Mouse (Mus musculus): ENCODE results near the gene Rbm5.

The Rbm5 gene

DNA sequence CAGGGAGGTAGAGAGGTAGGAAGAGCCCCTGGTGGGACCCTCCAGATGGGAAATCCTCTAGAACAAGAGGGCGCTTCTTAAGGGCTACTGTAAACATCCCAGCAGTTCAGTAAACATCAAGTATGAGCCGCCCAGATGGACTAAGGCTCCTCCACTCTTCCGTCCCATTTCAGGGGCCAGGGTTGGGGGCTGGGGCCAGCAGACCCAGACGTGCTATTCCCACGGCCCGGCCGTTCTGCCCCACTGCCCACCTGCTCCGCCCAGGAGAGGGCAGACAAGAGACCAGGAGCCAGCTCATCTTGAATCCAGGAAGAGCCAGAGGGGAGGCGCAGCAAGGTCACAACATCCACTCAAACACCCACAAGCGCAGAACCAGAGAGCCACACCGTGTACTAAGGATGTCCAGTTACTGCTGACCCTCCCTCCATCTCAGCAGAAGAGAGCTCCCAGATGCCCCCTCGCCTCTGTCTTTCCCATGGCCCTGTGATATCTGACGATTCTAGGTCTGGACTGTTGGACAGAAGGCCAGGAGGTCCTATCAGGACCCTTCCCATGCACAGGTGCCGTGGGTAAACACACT lies 72.1 kb downstream of the Rbm5 start:
- DNase-seq, result no peak

DNA sequence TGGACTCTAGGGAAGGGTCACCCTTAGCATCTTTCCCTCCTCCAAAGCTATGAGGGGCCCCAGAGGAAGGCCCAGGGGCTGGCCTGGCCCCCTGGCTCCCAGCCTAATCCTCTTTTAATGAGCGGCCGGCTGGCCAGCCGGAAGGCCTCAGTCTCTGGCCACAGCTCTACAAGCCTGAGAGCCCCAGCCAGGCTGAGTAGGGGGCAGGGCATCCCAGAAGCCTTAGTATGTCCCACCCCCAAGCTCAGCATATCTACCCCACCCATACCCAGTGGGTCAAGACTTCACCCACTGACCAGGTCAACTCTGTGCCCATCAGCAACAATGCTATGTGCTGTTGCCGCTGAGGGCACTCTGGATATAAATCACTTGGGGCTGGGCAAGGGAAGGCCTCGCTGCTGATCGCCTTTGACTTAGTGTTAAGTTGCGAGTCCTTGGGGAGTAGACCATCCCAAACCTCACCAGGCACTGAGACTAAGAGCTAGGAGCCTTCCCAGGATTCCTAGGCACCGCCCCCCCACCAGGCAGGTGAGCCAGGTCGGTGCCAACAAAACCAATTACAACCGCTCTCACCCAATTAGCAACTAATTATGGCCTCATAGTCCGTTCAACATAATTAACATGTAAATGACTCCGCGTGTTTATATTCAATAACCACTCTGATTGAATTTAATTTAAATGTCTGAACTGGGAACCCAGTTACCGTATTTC lies 72.8 kb downstream of the Rbm5 start:
- no peak for DNase-seq

DNA sequence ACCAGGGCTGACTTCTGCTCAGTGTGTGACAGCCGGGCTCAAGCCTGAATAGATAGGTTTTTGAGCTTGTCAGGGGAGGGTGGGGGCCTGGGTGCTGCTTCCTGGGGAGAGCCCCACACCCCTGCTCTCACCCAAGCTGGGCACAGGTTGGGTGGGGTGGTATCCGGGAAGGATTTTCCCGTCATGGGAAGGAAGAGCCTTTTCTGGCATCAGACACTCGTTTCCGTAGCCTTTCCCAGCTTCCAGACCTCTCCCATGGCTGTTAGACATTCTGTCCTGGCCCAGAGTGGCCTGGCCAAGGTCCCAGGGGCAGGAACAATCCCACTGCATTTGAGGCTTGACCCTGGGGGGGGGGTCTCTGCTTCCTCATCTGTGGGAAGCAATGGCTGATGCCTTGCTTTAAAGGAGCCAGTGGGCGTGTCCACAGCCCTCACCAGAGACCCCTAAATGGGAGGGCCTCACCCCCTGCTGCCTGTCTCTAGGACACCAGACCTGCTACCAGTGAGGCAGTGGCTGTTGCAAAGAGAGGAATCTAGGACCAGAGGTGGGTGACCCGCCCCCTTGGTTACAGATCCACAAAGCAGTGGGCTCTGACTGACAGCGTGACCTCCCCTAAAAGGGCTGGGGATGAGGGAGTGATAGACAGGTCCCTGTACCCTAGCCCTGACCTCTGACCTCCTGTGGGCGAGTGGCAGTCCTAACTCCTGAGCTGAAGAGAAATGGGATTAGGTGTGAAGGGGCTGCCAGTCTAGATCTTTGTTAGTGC lies 73.8 kb downstream of the Rbm5 start:
- no peak for DNase-seq

DNA sequence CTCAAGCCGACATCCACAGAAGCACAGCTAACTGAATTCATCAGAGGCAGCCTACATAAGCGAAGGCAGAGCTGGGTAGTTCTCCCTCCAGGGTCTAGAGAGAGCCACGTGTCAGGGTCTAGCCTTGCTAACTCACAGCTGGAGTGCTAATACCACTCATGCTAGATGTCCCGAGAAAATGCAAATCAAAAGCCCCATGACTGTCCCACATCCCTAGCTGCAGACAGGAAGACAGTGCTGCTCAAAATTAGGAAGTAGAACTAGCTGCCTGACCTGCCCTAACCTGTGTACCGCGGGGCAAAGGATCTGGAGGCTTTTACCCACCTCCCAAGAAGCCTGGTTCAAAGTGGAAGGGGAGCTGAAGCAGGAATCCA lies 74.7 kb downstream of the Rbm5 start:
- no peak for DNase-seq

DNA sequence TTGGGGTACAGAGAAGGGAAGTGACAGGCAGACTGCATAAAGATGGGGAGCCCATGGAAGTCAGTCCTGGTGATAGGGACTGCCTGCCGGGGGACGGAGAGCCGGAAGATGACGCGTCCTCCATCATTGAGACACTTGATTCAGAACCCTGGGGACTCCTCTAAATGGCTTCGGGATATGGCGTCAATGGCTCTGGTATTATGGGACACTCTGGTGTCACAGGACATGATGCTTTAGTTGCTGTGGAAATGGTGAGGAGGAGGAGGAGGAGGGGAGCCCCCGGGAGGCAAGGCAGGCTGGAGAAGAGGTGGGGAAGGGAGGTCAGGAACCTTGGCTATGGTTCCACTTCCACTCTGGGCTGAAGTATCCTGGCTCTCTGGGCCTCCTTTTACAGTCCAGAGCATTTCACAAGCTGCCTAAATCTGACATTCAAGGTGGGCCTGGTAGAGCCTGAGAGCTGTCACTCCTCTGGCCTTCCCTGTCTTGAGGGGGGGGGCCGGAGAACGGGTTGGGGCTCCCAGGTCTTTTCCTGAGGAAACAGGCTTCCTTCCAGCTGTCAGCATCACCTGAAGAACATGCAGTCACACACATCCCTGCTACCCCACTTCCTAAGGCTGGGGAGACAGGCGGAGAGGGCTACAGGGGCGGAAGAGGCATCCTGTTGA lies 75.2 kb downstream of the Rbm5 start:
- no peak for DNase-seq

DNA sequence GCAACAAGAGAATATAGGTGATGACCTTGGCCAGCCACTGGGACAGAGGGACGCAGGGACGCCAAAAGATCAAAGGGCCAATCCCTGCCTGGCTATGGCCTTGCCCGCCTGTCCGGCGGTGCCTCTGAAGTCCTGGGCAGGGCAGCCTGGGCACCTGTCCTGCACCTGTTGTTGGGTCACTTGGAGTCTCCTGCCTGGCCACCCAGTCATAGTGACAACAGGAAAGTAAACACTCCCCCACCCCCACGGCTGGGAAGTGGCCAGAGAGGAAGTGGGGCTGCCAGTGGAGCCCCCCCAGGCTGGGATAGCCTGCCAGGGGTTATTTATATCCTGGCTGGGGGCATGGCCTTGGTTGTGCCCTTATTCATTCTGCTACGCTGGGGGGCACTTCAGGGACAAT lies 76.2 kb downstream of the Rbm5 start:
- DNase-seq, result no peak

DNA sequence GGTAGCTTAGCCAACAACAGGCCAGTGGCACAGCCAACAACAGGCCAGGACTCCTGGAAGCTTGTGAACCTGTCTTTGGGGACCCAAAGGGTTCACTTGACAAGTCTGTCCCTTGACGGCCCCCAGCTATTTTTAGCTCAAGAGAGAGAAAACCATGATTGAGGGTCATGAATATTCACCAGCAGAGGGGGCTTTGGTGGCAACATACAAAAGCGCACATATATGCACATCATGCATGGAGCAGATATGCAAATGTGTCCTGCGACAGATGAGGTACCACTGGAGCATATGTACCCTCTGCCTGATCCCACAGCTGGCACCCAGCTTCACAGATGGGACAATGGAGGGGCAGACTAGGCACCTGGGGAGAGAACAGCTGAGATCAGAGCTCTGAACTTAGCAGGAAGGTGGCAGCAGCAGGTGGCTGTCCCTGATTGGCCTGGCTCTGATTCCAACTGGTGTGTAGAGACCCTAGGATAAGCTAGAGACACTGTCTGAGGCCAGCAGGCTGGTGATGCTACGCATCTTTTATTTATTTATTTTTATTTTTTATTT lies 77.3 kb downstream of the Rbm5 start:
- DNase-seq, result no peak

DNA sequence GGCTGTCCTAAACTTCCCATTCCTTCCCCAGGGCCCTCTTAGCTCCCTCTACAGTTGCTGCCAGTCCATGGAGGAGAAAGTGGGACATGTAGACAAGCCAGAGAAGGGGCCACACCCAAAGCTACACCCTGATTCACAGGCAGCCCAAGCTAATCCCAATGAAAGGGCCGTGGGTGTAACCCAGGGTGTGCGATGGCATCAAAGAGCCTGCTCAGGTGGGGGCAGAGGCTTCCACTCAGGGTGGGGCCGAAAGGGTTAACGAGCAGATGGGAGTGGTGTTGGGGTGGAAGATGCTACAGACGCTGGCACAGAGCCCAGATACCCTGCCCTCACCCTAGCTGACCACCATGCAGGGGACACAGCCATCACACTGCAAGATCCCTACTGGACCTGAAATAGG lies 78.0 kb downstream of the Rbm5 start:
- DNase-seq, result no peak

DNA sequence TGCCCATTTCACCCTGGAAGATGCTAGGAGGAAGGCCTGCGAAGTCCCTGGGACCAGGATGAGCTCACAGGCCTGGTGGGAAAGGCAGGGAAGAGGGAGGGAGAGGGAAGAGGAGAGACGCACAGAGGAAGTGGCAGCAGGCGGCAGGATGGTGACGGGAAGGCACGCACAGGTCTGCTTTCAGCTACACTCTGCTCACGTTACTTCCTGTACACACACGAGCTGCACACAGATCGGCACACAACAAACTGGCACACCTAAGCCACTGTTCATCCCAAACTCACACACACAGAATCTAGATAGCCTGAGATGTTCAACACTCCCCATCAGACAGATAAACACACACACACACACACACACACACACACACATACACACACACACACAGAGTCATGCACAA lies 80.4 kb downstream of the Rbm5 start:
- no peak for DNase-seq

All from cerebellum, adult 11-12 months (tissue).